Mouse (Mus musculus) large intestine, adult 2 months (tissue): ENCODE results near the gene Gm17655. TPM values are rescaled to one million over a fixed set of nuclear protein-coding genes. Genes with fewer than 3 reads are reported as not detected.
A peak's percentile ranks its signal among the peaks of the same experiment; 100 is the strongest.
"Not testable (repeated sequence)": the region's sequence is repeated elsewhere in the genome, so short reads cannot be mapped to it uniquely, and the experiment has no call there.

Experiments
- DNase-seq: peaks from one replicate; pipeline ENCODE4 v3.0.0-alpha.2; 2012; ENCODE audit warnings: low read depth, low spot score
- WGBS: fragments of 180-500 bp; shearing (Covaris S2); methylation state at CpG from one replicate; pipeline ENCODE4 v1.1.7; 2018; 5-methylcytosine and 5-hydroxymethylcytosine counted together
- polyA plus RNA-seq: library from polyadenylated mRNA; depleted of rRNA; stranded (reverse); fragments of >200 nt; gene quantifications from 2 replicates; pipeline ENCODE4 v1.2.3, GENCODE M21; 2012; rRNA removed

Gene Gm17655
- polyA plus RNA-seq = 0.21 and 0.23 TPM in 2 replicates

DNA sequence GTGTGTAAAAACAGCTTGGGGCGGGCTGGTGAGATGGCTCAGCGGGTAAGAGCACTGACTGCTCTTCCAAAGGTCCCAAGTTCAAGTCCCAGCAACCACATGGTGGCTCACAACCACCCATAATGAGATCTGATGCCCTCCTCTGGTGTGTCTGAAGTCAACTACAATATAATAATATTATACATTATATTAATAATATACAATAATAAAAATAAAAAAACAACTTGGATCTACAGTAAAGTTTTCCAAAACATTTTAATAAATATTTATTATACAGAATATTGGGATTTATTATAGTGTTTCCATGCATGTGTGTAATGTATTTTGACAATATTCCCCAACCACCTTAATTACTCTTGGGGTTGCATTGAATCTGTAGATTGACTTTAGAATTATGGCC is at the start of gene Gm17655:
TSS of gene Gm17655 (minus strand) at position 101 of the 400 bp plus-strand sequence.
- DNase-seq = not testable (repeated sequence)
- 95% methylated on average over 2 of the region's 2 CpGs for whole genome bisulfite sequencing

DNA sequence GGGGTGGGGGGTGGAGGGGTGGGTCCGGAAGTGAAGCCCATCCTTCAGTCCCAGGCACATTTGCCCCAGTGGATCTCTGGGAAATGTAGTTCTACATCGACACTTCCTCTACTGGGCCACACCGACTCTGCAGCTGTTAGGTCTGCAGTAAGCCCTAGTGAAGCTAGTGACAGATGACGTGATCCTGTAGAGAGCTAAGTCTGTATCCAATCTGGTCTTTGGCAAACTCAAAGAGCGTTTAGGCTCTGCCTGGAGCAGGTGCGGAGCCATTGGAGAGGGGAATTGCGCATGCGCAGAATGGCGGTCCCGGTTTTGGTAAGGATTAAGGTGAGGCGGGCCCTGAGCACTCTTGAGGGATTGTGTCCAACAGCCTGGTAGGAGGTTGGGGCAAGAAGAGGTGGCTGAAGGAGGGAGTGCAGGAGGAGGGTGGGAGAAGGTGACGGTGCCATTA is 37.7 kb upstream of the Gm17655 start, which contains the start of gene Zfp605:
TSS of gene Zfp605 (plus strand) at position 102 of the 451 bp plus-strand sequence.
- DNase-seq = peak; percentile 55
- 1% methylated on average over 12 of the region's 12 CpGs for WGBS

DNA sequence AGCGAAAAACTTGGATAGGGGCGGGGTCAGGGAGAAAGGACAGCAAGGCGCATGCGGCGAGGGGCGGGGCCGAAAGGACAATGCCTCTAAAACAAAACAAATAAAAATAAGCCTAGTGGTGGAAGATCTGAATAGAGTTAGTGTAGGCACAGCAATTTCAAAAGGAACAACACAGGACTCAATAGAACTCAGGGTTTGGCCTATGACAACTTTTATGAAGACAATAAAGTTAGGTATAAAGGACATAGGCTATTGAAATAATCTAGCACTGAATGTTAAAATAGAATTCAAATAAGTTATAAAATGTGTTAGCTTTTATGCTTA is 36.0 kb upstream of the Gm17655 start:
- under 1% methylated on average over 7 of the region's 7 CpGs for WGBS
- DNase-seq = no peak

DNA sequence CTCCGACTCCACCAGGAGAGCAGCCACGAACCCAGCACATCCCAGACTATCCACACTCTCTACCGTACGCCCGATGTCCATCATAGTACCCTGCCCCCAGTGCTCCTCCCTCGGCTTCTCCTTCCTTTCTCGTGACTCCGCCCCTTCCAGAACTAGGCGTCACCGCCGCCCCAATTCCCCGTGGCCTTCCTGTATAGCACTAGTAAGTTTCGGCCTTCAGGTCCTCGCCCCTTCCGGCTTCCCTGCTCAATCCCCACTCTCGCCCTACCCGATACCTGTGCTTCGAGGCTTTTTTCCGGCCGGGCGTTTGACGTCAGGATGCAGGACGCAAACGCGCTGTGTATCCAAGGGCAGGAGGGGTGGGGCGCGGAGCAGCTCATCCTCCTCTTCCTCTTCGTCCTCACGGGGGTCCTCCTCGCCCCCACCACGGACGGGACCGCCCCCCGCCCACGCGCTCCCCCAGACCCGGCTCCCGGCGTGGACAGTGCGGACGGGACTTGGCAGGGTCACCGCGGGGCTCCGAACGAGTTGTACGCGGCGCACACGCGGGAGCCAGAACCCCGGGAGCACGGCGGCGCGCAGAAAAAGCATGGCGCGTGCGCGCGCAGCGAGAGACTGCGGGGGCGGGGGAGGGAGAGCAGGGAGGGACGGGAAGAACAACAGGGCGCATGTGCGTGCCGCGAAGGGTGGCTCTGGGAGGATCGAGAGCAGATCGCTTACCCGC is 35.4 kb upstream of the Gm17655 start, which contains the start of gene Gtpbp6:
TSS of gene Gtpbp6 (minus strand) at position 617 of the 724 bp plus-strand sequence.
- DNase-seq = peak; percentile 89
- WGBS = under 1% methylated on average over 71 of the region's 71 CpGs

DNA sequence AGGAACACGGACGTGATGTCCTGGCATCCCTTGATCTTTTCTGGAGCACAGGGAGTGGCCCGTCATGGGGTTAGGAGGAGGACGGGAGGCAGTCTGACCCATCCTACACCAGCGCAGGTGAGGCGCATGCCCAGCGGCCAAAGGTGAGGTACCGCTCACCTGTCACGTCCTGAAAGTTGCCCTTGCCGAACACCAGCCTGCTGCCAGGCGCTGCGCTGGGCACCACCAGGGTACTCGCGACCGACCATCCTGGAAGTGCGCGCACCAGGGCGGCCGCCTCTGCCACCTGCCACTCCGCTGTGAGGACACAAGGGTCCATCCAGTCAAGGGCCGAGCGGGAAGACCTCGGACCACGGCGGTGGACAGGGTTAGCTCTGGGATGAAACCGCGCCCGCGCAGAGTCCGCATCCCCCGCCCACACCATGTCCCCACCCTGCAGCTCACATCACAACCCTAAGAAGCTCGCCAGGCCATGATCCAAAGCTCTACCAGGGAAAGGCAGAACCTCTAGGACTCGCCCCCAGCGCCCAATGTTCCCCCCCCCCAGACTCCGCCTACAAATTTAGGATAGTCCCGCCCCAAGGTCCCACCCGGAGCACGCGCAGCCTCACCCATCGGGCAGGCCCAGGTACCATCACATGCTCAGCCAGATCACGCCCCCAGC is 34.7 kb upstream of the Gm17655 start:
- WGBS = 16% methylated on average over 41 of the region's 41 CpGs
- no peak for DNase-seq

DNA sequence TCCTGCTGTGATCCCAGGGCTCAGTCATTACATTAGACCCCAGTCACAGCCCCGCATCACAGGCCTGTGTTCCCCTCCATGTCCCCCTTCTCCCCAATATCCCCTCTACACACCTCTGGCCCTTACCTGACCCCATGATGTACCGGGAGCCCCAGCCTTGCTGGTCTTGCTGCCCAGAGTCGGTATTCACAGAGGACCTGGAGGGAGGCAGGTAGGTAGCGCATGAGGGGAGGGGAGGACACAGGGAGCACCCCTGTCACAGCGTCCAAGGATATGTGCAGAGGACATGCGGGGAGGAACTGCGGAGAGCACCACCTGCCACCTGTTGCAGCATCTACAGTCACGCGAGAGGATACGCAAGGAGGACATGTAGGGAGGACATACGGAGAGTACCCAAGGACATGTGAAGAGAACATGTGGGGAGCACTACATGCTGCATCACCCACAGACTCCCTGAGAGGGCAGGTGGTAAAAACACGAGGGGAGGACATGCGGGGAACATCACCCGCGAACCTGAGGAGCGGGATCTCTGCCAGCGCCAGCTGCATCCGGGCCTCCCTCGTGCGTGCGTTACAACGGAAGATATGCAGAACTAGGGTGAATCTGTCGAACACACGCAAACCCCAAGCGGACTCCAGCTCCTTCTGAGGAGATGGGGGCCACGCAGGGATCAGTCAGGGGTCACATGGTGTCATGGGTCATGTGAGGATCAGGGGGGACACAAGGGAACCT is 34.0 kb upstream of the Gm17655 start:
- DNase-seq = no peak
- WGBS = 96% methylated on average over 26 of the region's 26 CpGs

DNA sequence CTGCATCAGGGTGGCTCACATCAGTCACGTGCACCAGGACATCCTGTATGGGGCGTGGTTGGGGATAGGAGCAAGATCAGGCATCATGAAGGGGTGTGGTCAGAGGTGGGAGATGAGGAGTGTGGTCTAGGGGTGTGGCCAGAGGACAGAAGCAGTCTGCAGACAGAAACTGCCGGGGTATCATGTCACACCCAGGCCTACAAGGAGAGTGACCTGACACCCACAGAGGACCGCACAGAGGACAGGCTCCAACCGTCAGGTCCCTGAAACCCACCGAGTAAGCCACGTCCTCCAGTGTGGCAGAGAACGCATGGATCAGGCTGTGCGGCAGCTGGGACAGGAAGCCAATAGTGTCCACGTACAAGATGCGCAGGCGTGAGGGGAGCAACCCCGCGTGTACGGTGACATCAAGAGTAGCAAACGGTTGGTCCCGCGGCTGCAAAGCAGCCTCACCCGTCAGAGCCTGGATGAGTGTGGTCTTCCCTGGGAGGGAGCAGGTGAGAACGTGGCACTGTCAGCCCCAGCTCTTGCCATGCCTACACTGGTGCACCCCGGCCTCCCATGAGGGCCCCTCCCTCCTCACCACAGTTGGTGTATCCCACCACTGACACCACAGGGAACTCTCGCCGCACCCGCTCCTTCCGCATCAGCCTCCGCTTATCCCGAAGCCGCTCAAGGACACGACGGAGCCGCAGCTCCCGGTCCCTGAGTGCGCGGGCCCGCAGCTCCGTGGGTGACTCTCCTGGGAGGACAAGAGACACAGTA is 32.5 kb upstream of the Gm17655 start:
- WGBS = 97% methylated on average over 36 of the region's 36 CpGs
- DNase-seq = no peak

DNA sequence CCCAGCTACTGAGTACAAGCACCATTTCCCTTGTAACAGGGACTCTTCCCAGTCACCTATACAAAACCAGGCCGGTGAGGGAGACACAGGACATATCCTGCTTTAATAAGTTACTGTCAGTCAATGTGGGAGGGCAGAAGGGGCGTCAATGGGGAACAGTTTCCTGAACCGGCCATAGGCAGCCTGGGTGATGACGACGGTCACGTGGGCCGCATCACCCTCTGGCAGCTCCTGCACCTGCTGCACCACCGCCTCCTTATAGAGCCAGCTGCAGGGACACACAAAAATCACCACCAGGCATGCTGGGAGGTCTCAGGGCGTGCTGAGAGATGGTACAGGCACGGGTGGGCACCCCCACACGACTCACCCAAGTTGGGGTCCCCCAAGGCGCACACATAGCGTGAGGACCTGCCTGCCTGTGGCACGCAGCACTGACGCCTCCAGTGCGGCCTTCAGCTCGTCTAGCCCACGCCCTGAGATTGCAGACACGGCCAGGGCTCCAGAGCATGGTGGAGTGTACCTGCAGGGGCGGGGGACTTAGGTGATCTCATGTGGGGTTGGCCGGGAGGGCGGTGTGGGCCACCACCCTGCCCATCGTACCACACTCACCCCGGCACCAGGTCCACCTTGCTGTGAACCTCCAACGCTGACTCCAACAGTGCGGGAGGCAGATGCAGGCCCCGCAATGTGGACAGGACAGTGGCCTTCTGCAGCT is 31.7 kb upstream of the Gm17655 start:
- no peak for DNase-seq
- 95% methylated on average over 27 of the region's 27 CpGs for WGBS

DNA sequence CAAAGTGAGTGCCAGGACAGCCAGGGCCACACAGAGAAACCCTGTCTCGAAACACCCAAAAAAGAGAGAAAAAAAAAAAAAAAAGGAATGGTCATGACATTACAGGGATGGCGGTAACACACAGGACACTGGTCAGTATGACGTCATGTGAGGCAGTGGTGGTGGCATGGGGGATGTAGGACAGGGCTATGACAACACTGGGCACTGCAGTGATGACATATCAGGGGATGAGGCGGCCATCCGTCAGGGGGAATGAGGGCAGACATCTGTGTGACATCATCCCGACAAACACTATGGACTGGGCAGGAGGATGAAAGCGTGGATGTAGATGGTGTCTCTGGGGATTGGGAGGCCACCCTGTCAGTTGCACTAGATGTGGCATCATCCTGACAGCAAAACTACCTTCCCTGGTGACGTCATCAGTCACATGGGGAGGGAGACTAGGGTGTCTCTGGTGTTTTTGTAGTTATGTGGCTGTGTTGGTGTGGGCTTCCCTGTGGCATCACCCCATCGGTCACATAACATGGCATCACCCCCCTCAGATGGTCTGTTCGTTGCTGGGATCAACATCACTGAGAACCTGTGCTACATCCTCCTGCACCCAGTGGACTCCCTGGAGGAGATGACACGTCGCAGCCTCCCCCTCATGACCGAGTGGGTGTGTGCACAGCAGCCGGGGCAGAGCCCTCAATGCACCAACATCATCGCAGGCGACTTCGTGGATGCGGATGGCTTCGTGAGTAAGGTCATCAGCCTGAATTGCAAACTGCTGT is 30.7 kb upstream of the Gm17655 start:
- no peak for DNase-seq
- WGBS = 96% methylated on average over 19 of the region's 19 CpGs

DNA sequence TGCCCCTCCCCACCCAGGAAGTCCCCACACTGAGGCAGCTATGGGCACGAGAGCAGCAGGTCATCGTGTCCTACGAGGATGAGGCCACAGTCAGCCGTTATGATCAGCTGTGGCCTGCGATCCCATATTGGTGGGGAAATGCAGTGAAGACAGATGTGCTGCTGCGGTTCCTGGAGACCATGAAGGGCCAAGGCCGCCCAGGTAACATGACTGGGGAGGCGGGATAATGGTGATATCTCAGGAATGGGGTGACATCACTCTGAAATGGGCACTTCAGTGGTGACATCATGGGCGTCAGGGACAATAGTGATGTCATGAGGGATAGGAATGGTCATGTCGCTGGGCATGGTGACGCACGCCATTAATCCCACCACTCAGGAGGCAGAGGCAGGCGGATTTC is 30.1 kb upstream of the Gm17655 start:
- 89% methylated on average over 13 of the region's 13 CpGs for WGBS
- DNase-seq = no peak

DNA sequence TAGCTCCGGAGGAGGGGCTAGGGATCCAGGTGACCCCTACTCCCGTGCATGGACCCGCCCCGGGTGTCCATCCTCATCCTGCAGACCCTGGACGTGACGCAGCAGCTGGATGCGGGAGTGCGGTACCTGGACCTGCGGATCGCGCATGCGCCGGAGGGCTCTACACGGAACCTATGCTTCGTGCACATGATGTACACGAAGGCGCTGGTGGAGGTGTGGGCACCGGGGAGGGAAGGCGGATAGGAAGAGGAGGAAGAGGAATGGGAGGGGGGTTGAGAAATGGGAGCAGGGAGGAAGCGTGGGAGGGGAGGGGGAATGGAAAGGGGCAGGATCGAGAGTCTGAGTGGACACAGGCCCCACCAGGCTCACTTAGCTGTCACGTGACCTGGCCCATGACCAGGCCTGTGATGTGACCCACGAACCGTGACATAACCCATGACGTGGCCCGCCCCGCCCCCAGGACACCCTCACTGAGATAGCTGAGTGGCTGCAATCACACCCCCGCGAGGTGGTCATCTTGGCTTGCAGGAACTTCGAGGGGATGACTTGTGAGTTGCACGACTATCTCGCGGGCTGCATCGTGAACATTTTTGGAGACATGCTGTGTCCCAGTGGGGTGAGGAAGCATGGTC is 29.5 kb upstream of the Gm17655 start:
- no peak for DNase-seq
- WGBS = 20% methylated on average over 34 of the region's 34 CpGs

DNA sequence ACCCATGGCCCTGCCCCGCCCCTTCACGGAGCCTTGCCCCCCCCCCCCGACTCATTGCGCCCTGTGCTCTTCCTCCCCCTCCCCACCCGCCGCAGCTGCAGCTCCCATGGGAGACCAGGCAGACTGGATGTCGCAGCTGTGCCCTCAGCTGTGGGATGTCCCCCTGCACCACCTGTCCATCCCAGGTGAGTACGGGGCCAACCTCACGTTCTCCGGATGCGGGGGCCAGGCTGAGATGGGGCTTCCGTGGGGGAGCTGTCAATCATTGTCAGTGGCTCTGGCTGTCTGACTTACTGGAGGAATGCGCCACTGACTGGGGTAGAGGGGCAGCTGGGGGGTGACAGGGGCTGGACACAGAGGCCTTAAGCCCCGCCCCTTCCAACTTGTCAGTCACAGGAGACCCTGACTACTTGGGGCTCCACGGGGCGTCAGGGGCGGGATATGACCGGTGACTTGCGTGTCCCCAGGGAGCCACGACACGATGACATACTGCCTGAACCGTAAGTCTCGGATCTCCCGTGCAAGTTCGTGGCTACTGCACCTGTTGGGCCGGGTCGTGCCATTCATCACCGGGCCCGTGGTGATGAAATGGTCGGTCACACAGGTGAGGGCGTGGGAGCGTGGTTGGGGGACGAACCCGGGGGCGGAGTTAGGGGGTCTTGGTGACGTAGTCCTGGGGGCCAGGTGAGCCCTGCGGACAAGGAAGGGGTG is 28.8 kb upstream of the Gm17655 start:
- 2% methylated on average over 36 of the region's 37 CpGs for WGBS
- no peak for DNase-seq

DNA sequence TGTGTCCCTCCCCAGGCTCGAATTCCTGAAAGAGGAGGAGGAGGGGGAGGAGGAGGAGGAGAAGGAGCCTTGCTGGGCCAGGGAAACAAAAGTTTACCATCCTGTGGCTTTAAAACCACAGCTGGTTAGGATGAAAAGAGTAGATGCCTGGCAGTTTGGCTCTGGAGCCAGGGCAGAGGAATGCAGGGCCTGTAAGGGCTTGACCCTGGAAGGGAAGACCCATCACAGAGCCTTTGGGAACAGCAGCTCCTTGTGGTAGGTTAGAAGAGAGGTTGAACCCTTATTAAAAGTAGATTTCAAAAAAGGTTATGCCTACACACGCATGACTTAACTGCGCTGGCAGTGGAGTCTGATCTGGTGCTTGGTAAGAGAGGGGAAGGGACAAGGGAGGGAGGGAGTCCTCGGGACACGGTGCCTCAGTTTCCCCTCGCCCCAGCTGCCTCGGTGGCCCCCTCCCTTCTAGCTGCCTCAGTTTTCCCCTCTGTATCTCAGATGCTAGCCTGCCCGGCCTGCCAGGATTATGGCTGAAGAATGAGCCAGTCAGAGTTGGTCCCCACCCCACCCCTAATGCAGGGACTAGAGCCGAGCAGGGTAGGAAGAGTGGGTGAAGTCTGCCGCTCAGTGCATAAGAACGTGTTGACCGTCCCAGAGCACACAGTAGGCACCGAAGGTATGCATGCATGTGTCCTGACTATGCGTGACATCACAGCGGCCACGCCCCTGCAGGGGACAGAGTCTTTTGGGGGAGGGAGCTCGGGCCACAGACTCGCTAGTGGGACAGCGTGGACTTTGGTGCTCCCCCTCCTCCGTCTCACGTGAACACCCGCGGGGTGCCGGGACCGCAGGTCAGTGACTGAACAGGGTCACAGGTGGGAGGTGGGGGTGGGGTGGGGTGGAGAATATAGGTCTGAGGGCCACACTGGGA is 27.6 kb upstream of the Gm17655 start, which contains the start of gene Plcxd1:
TSS of gene Plcxd1 (plus strand) at position 314 of the 925 bp plus-strand sequence.
- WGBS = 33% methylated on average over 25 of the region's 25 CpGs
- DNase-seq = no peak

DNA sequence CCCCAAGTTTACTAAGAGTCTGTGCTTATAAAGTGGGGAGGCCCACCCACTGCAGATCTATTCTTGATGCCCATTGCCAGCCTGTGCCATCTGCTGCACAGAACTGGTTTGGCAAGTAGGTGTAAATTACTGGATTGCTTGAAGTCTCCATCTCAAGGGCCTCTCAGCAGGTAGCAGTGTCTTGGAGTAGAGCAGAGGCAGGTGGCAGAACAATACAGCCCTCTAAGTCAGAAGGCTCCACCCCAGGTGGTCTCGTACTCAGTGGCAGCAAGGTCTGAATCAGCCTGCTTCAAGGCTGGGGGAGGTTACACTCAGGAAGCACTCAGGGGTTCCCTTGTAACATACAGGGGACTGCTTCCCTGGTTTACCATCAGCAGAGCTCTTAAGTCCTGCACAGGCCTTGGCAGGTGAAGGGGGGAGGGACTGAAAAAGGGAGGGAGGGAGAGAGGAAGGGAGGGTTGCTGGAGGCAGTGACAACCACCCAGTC is 26.7 kb upstream of the Gm17655 start:
- no peak for DNase-seq
- WGBS = 38% methylated on average over 1 of the region's 1 CpGs

DNA sequence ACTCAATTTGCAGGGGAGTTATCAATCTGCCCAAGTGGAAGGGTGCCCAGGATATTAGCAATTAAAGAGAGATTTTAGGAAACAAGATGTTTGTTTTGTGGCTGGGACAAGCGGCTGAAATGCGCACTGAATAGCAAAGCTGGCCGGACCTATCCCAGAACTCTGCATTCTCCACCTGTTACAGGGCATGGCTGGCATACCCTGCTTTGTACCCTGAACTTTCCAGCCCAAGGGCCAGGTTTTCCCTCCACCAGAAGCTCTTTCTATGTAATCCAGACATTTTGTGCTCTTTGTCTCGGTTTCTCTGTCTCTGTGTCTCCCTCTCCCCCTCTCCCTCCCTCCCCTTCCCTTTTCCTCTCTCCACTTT is 22.5 kb upstream of the Gm17655 start:
- 3% methylated on average over 4 of the region's 4 CpGs for WGBS
- DNase-seq = peak; percentile 28
